In genomic region chr10:87107565-87108297, GRCm38 (mm10) we compare ENCODE assay signal across 16 mouse cellular contexts. TPM values are rescaled to one million over a fixed set of nuclear protein-coding genes. Genes with fewer than 3 reads are reported as not detected.
DNase-seq lines count a peak whose midpoint lies in the region; ATAC-seq and TF ChIP-seq lines count a peak whose summit lies in the region.
"Had no signal": no experiment of that assay in that cellular context is flagged by ENCODE, and none has a peak within 500 bp of the region (broad histone marks: within the 10 kb centered on the region; RNA-seq: fewer than 3 reads in every experiment).

No protein-coding gene starts in this region.

- H3K4me2 ChIP-seq in forebrain, embryonic 14.5 days (ENCODE audit: low read length) = no peak overlapping the region
- H3K4me2 ChIP-seq: embryonic facial prominence, embryonic 15.5 days; heart, embryonic 15.5 days; intestine, embryonic 15.5 days had no signal

- no peaks in the 10 kb centered on the region for H3K27me3 ChIP-seq in forebrain, embryonic 14.5 days (replicated peaks; ENCODE audit: control insufficient read depth, insufficient read depth, low read length)
- peaks cover 26% of the 10 kb centered on the region for H3K27me3 ChIP-seq in forebrain, embryonic 10.5 days (ENCODE audit: poor library complexity, severe bottlenecking)
- H3K27me3 ChIP-seq: embryonic facial prominence, embryonic 15.5 days; heart, embryonic 15.5 days; intestine, embryonic 15.5 days had no signal

- H3K9me3 ChIP-seq in forebrain, embryonic 14.5 days (replicated peaks; ENCODE audit: control insufficient read depth, low read length) = no peaks in the 10 kb centered on the region
- H3K9me3 ChIP-seq in forebrain, embryonic 10.5 days = no peaks in the 10 kb centered on the region
- H3K9me3 ChIP-seq: embryonic facial prominence, embryonic 15.5 days; heart, embryonic 15.5 days; intestine, embryonic 15.5 days had no signal

- peaks cover 23% of the 10 kb centered on the region; the same call in 1 of the 2 replicates for H3K4me1 ChIP-seq in forebrain, embryonic 14.5 days (ENCODE audit: control insufficient read depth, insufficient read depth, low read length)
- H3K4me1 ChIP-seq in forebrain, embryonic 10.5 days = peaks cover 29% of the 10 kb centered on the region
- no peaks in the 10 kb centered on the region for H3K4me1 ChIP-seq in lung, adult 2 months (ENCODE audit: control insufficient read depth, insufficient read depth, low read length)
- H3K4me1 ChIP-seq: embryonic facial prominence, embryonic 15.5 days; heart, embryonic 15.5 days; intestine, embryonic 15.5 days had no signal

- 43% methylated on average over 9 of the region's 9 CpGs for WGBS in forebrain, embryonic 14.5 days
- WGBS in forebrain, embryonic 10.5 days = 88% methylated on average over 9 of the region's 9 CpGs
- 62% methylated on average over 9 of the region's 9 CpGs for WGBS in lung, adult 2 months

- H3K36me3 ChIP-seq in forebrain, embryonic 14.5 days (ENCODE audit: control insufficient read depth, insufficient read depth, low read length) = no peaks in the 10 kb centered on the region
- no peaks in the 10 kb centered on the region for H3K36me3 ChIP-seq in forebrain, embryonic 10.5 days (replicated peaks)
- H3K36me3 ChIP-seq: embryonic facial prominence, embryonic 15.5 days; heart, embryonic 15.5 days; intestine, embryonic 15.5 days had no signal

- H3K27ac ChIP-seq in forebrain, embryonic 14.5 days (ENCODE audit: low read depth, low read length) = no peak overlapping the region
- no peak overlapping the region for H3K27ac ChIP-seq in forebrain, embryonic 10.5 days
- H3K27ac ChIP-seq: embryonic facial prominence, embryonic 15.5 days; heart, embryonic 15.5 days; intestine, embryonic 15.5 days had no signal

- TF ChIP-seq POLR2A in lung, adult 2 months (IDR thresholded peaks at IDR 0.05; ENCODE audit: borderline replicate concordance, extremely low read depth, low read depth, low read length) = no peak

- H3K4me3 ChIP-seq in forebrain, embryonic 14.5 days (ENCODE audit: low read depth, low read length) = no peak overlapping the region
- no peak overlapping the region for H3K4me3 ChIP-seq in forebrain, embryonic 10.5 days
- no peak overlapping the region for H3K4me3 ChIP-seq in lung, adult 2 months (replicated peaks; ENCODE audit: extremely low read depth, low read depth, low read length)
- H3K4me3 ChIP-seq: embryonic facial prominence, embryonic 15.5 days; heart, embryonic 15.5 days; intestine, embryonic 15.5 days had no signal

- no peak for ATAC-seq in forebrain, embryonic 14.5 days
- ATAC-seq in common myeloid progenitor, adult 5-6 weeks (replicated peaks; ENCODE audit: low read depth, poor library complexity, severe bottlenecking) = peak; percentile 90
- ATAC-seq: intestine, embryonic 15.5 days had no signal

- peak; percentile 71 for DNase-seq in forebrain, embryonic 14.5 days (ENCODE audit: low spot score)
- no peak for DNase-seq in forebrain, embryonic 10.5 days (ENCODE audit: extremely low spot score, low spot score)
- peak; percentile 31 for DNase-seq in lung, postnatal 36 days
- no peak for DNase-seq in lung, adult 2 months
- DNase-seq in retina, postnatal 1 day = peak; percentile 47
- DNase-seq in c-Kit-positive CD71-positive TER-119-positive erythroid progenitor cells, embryonic 14.5 days (ENCODE audit: low spot score) = no peak
- no peak for DNase-seq in kidney, postnatal 4 days
- DNase-seq: cerebellum, postnatal 25 days; gastrocnemius, postnatal 14 days; lung, postnatal 10 days; thymus, adult 18-20 months had no signal

- H3K9ac ChIP-seq in forebrain, embryonic 14.5 days (ENCODE audit: low read length) = no peak overlapping the region
- H3K9ac ChIP-seq: embryonic facial prominence, embryonic 15.5 days; heart, embryonic 15.5 days; intestine, embryonic 15.5 days had no signal

- TF ChIP-seq CTCF in lung, adult 2 months (IDR thresholded peaks at IDR 0.05; ENCODE audit: insufficient read depth, low read length) = no peak

RNA-seq across cellular contexts. Expression of gene 1700113H08Rik, which starts 49.9 kb away (rescaled TPM):
- not detected in 2 replicates for polyA plus RNA-seq in forebrain, embryonic 14.5 days (2014; fragmentation: Nextera tagmentation; extraction: Ambion mirVana)
- not detected in 2 replicates for polyA plus RNA-seq in forebrain, embryonic 10.5 days (2016; fragmentation: Nextera tagmentation; extraction: Ambion mirVana)
- not detected in 2 replicates for polyA plus RNA-seq in lung, adult 2 months (2012; rRNA removed)
- total RNA-seq in common myeloid progenitor, adult 5-6 weeks (2017) = not detected in 2 replicates
- polyA plus RNA-seq: embryonic facial prominence, embryonic 15.5 days; intestine, embryonic 15.5 days; limb, embryonic 14.5 days had no signal

Comparison
In these comparisons a context has a peak if more than half of its experiments do, and no peak if none do; other contexts are left out.
1. DNase-seq: peak in forebrain, embryonic 14.5 days (single experiment), lung, postnatal 36 days (single experiment) and retina, postnatal 1 day (single experiment); none in forebrain, embryonic 10.5 days (single experiment), lung, adult 2 months (single experiment), c-Kit-positive CD71-positive TER-119-positive erythroid progenitor cells, embryonic 14.5 days (single experiment) and kidney, postnatal 4 days (0 of 2).